Mouse (Mus musculus) CH12.LX (cell line): ENCODE measurements around the gene Rab44. TPM values are rescaled to one million over a fixed set of nuclear protein-coding genes. Genes with fewer than 3 reads are reported as not detected.

Experiments used
- DNase-seq: peaks from one replicate; pipeline ENCODE4 v3.0.0-alpha.2; 2013; ENCODE audit errors: extremely low read depth
- H3K27ac ChIP-seq: 2 replicates; pipeline ENCODE4 v1.5.1; 2012; ENCODE audit warnings: low read depth, mild to moderate bottlenecking, control low read depth, moderate library complexity; ENCODE audit not compliant: insufficient read depth
- H3K27me3 ChIP-seq: replicated peaks from 2 replicates; pipeline ENCODE3; 2012; ENCODE audit warnings: inconsistent platforms
- H3K36me3 ChIP-seq, 2 experiments: replicated peaks in 1 of 2; 2 replicates each; pipeline versions ENCODE3 to v1.6.1; 2012; ENCODE audit warnings: inconsistent platforms in 1 of 2, low read length in 1 of 2, mild to moderate bottlenecking in 1 of 2, mixed read lengths in 1 of 2, moderate library complexity in 1 of 2; ENCODE audit not compliant: control insufficient read depth in 1 of 2, insufficient read depth in 1 of 2
- H3K4me1 ChIP-seq, 2 experiments: 2 replicates each; pipeline ENCODE4 v1.6.1; 2012; ENCODE audit warnings: inconsistent platforms in 1 of 2, moderate library complexity in 1 of 2; ENCODE audit not compliant: insufficient read depth in 2 of 2, control insufficient read depth in 1 of 2
- H3K4me2 ChIP-seq: 2 replicates; pipeline ENCODE4 v1.6.1; 2012; ENCODE audit warnings: low read depth, mild to moderate bottlenecking, control low read depth; ENCODE audit not compliant: poor library complexity, insufficient read depth, severe bottlenecking
- H3K4me3 ChIP-seq, 3 experiments: fragments of 150-350 bp in 1 of 3; sonication (generic) in 1 of 3; replicated peaks in 1 of 3; 2 replicates each; pipeline versions ENCODE3 to v1.5.1; 2011 to 2012; ENCODE audit warnings: low read depth in 2 of 3, low read length in 2 of 3, mild to moderate bottlenecking in 2 of 3, moderate library complexity in 2 of 3, control low read depth in 1 of 3, improper control_type of control experiment in 1 of 3, inconsistent platforms in 1 of 3, mixed read lengths in 1 of 3; ENCODE audit not compliant: poor library complexity in 1 of 3
- H3K79me2 ChIP-seq: replicated peaks from 2 replicates; pipeline ENCODE4 v1.6.1; 2012; ENCODE audit warnings: mild to moderate bottlenecking, moderate library complexity; ENCODE audit not compliant: control insufficient read depth, poor library complexity, insufficient read depth, severe bottlenecking; ENCODE audit errors: extremely low read depth
- H3K9ac ChIP-seq: 2 replicates; pipeline ENCODE4 v1.6.1; 2012; ENCODE audit warnings: low read depth, mild to moderate bottlenecking, control low read depth, moderate library complexity; ENCODE audit not compliant: insufficient read depth
- H3K9me3 ChIP-seq: replicated peaks from 2 replicates; pipeline ENCODE3; 2012; ENCODE audit warnings: low read length, inconsistent platforms, mixed read lengths
- BHLHE40 ChIP-seq: IDR thresholded peaks from 2 replicates; pipeline ENCODE4 v1.6.1; 2011; ENCODE audit warnings: mild to moderate bottlenecking, low read depth, low read length, improper control_type of control experiment
- CHD1 ChIP-seq: IDR thresholded peaks from 2 replicates; pipeline ENCODE4 v1.6.1; 2012; ENCODE audit warnings: low read depth, low read length, improper control_type of control experiment, inconsistent platforms
- CHD2 ChIP-seq: IDR thresholded peaks from 2 replicates; pipeline ENCODE4 v1.6.1; 2011; ENCODE audit warnings: low read length, improper control_type of control experiment
- CTCF ChIP-seq, 2 experiments: IDR thresholded peaks in 1 of 2; conservative IDR thresholded peaks in 1 of 2; 2 replicates each; pipeline ENCODE4 v1.5.1; 2011 to 2012; ENCODE audit warnings: low read depth in 2 of 2, low read length in 2 of 2, improper control_type of control experiment in 1 of 2, inconsistent platforms in 1 of 2, mild to moderate bottlenecking in 1 of 2, moderate library complexity in 1 of 2
- E2F4 ChIP-seq: IDR thresholded peaks from 2 replicates; pipeline ENCODE4 v1.6.1; 2011; ENCODE audit warnings: low read depth, low read length, improper control_type of control experiment; ENCODE audit not compliant: insufficient replicate concordance
- ELF1 ChIP-seq: IDR thresholded peaks from 2 replicates; pipeline ENCODE4 v1.6.1; 2014; ENCODE audit warnings: low read depth, mild to moderate bottlenecking, inconsistent platforms, low read length, improper control_type of control experiment
- EP300 ChIP-seq: IDR thresholded peaks from 2 replicates; pipeline ENCODE4 v1.6.1; 2011; ENCODE audit warnings: low read length, improper control_type of control experiment
- ETS1 ChIP-seq: conservative IDR thresholded peaks from 2 replicates; pipeline ENCODE4 v1.6.1; 2012; ENCODE audit warnings: low read depth, mild to moderate bottlenecking, inconsistent platforms, low read length, improper control_type of control experiment, moderate library complexity
- GABPA ChIP-seq: IDR thresholded peaks from 2 replicates; pipeline ENCODE4 v1.6.1; 2012; ENCODE audit warnings: low read depth, low read length, improper control_type of control experiment, inconsistent platforms; ENCODE audit not compliant: insufficient replicate concordance
- HCFC1 ChIP-seq: IDR thresholded peaks from 2 replicates; pipeline ENCODE4 v1.6.1; 2012; ENCODE audit warnings: low read depth, mild to moderate bottlenecking, inconsistent platforms, low read length, improper control_type of control experiment
- IRF4 ChIP-seq: IDR thresholded peaks from 2 replicates; pipeline ENCODE4 v1.6.1; 2014; ENCODE audit warnings: low read depth, mild to moderate bottlenecking, inconsistent platforms, low read length, improper control_type of control experiment
- JUN ChIP-seq: IDR thresholded peaks from 2 replicates; pipeline ENCODE4 v1.6.1; 2011; ENCODE audit warnings: low read depth, mild to moderate bottlenecking, low read length, improper control_type of control experiment, moderate library complexity; ENCODE audit not compliant: insufficient read depth
- JUND ChIP-seq: conservative IDR thresholded peaks from 2 replicates; pipeline ENCODE4 v1.6.1; 2011; ENCODE audit warnings: low read depth, low read length, improper control_type of control experiment
- KAT2A ChIP-seq: IDR thresholded peaks from 2 replicates; pipeline ENCODE4 v1.6.1; 2012; ENCODE audit warnings: low read length, improper control_type of control experiment, inconsistent platforms; ENCODE audit not compliant: insufficient replicate concordance
- MAFK ChIP-seq: IDR thresholded peaks from 2 replicates; pipeline ENCODE4 v1.6.1; 2011; ENCODE audit warnings: low read length, improper control_type of control experiment; ENCODE audit not compliant: insufficient replicate concordance
- MAX ChIP-seq: IDR thresholded peaks from 2 replicates; pipeline ENCODE4 v1.6.1; 2011; ENCODE audit warnings: low read length, improper control_type of control experiment
- MAZ ChIP-seq: IDR thresholded peaks from 2 replicates; pipeline ENCODE4 v1.6.1; 2012; ENCODE audit warnings: low read depth, mild to moderate bottlenecking, inconsistent platforms, low read length, improper control_type of control experiment, moderate library complexity
- MEF2A ChIP-seq: IDR thresholded peaks from 2 replicates; pipeline ENCODE4 v1.6.1; 2014; ENCODE audit warnings: low read depth, mild to moderate bottlenecking, inconsistent platforms, low read length, improper control_type of control experiment, borderline replicate concordance
- MXI1 ChIP-seq: IDR thresholded peaks from 2 replicates; pipeline ENCODE4 v1.6.1; 2011; ENCODE audit warnings: mild to moderate bottlenecking, low read depth, low read length, improper control_type of control experiment
- MYC ChIP-seq: IDR thresholded peaks from 2 replicates; pipeline ENCODE4 v1.6.1; 2011; ENCODE audit warnings: low read depth, mild to moderate bottlenecking, improper control_type of control experiment, low read length
- NELFE ChIP-seq: IDR thresholded peaks from 2 replicates; pipeline ENCODE4 v1.6.1; 2011; ENCODE audit warnings: low read depth, low read length, improper control_type of control experiment
- NRF1 ChIP-seq: IDR thresholded peaks from 2 replicates; pipeline ENCODE4 v1.6.1; 2014; ENCODE audit warnings: low read depth, mild to moderate bottlenecking, inconsistent platforms, low read length, improper control_type of control experiment, moderate library complexity
- PAX5 ChIP-seq: IDR thresholded peaks from 2 replicates; pipeline ENCODE4 v1.6.1; 2012; ENCODE audit warnings: low read length, inconsistent platforms, mixed read lengths
- POLR2A ChIP-seq: IDR thresholded peaks from 2 replicates; pipeline ENCODE4 v1.6.1; 2011; ENCODE audit warnings: low read depth, mild to moderate bottlenecking, improper control_type of control experiment, low read length
- POLR2AphosphoS2 ChIP-seq: IDR thresholded peaks from 2 replicates; pipeline ENCODE4 v1.6.1; 2011; ENCODE audit warnings: low read depth, low read length, improper control_type of control experiment
- RAD21 ChIP-seq: IDR thresholded peaks from 2 replicates; pipeline ENCODE4 v1.6.1; 2011; ENCODE audit warnings: low read depth, mild to moderate bottlenecking, low read length, improper control_type of control experiment, moderate library complexity
- RCOR1 ChIP-seq: conservative IDR thresholded peaks from 2 replicates; pipeline ENCODE4 v1.6.1; 2012; ENCODE audit warnings: low read depth, mild to moderate bottlenecking, inconsistent platforms, low read length, improper control_type of control experiment
- SIN3A ChIP-seq: IDR thresholded peaks from 2 replicates; pipeline ENCODE4 v1.6.1; 2012; ENCODE audit warnings: low read length, improper control_type of control experiment, inconsistent platforms
- SMC3 ChIP-seq: IDR thresholded peaks from 2 replicates; pipeline ENCODE4 v1.6.1; 2011; ENCODE audit warnings: low read depth, low read length, improper control_type of control experiment
- TBP ChIP-seq: conservative IDR thresholded peaks from 2 replicates; pipeline ENCODE4 v1.6.1; 2011; ENCODE audit warnings: low read depth, low read length, improper control_type of control experiment
- TCF12 ChIP-seq: IDR thresholded peaks from 2 replicates; pipeline ENCODE4 v1.6.1; 2014; ENCODE audit warnings: low read depth, mild to moderate bottlenecking, inconsistent platforms, low read length, improper control_type of control experiment
- UBTF ChIP-seq: IDR thresholded peaks from 2 replicates; pipeline ENCODE4 v1.6.1; 2012; ENCODE audit warnings: low read depth, mild to moderate bottlenecking, inconsistent platforms, low read length, improper control_type of control experiment, moderate library complexity
- USF1 ChIP-seq: IDR thresholded peaks from 2 replicates; pipeline ENCODE4 v1.6.1; 2014; ENCODE audit warnings: low read depth, mild to moderate bottlenecking, inconsistent platforms, low read length, improper control_type of control experiment
- USF2 ChIP-seq: conservative IDR thresholded peaks from 2 replicates; pipeline ENCODE4 v1.6.1; 2011; ENCODE audit warnings: low read depth, low read length, improper control_type of control experiment
- ZC3H11A ChIP-seq: IDR thresholded peaks from 2 replicates; pipeline ENCODE4 v1.6.1; 2012; ENCODE audit warnings: low read depth, mild to moderate bottlenecking, inconsistent platforms, low read length, improper control_type of control experiment
- ZKSCAN1 ChIP-seq: IDR thresholded peaks from 2 replicates; pipeline ENCODE4 v1.6.1; 2012; ENCODE audit warnings: low read depth, inconsistent platforms, low read length, improper control_type of control experiment, borderline replicate concordance
- ZMIZ1 ChIP-seq: IDR thresholded peaks from 2 replicates; pipeline ENCODE4 v1.6.1; 2012; ENCODE audit warnings: low read depth, mild to moderate bottlenecking, inconsistent platforms, low read length, improper control_type of control experiment
- ZNF384 ChIP-seq: IDR thresholded peaks from 2 replicates; pipeline ENCODE4 v1.6.1; 2012; ENCODE audit warnings: low read depth, low read length, improper control_type of control experiment, inconsistent platforms
- dilution Hi-C: fragments of 300-500 bp; cut with MboI; formaldehyde crosslinking; loops from 2 replicates; pipeline ENCODE4 v1.14.3; 2020; ENCODE audit warnings: low sequenced_read_pairs; ENCODE audit not compliant: extremely low pct_unique_long_range_greater_than_20kb, extremely low pct_ligation_motif_present
- in situ Hi-C: fragments of 300-500 bp; cut with MboI; formaldehyde crosslinking; loops from 3 replicates; pipeline ENCODE4 v1.14.3; 2019; ENCODE audit warnings: low sequenced_read_pairs, low pct_ligation_motif_present, low pct_unique_long_range_greater_than_20kb, mixed read lengths
- polyA plus RNA-seq: library from polyadenylated mRNA; unstranded; fragments of >175 nt; gene quantifications from 2 replicates; pipeline ENCODE4 v1.2.1, GENCODE M21; 2012; ENCODE audit warnings: low read depth; ENCODE audit not compliant: insufficient read length
- total RNA-seq, 2 experiments: library from RNA; depleted of rRNA; stranded (reverse); fragments of 300-350 nt in 1 of 2; fragments of >200 nt in 1 of 2; gene quantifications; 2 replicates each; pipeline ENCODE4 v1.2.3; 2012 to 2014

Gene Rab44
- total and polyA plus RNA-seq, 3 experiments = 0.30 to 0.34 TPM; not detected in 1

- peak overlapping the region; percentile 36 to 49 (median 37) for H3K4me3 ChIP-seq
- dilution Hi-C loops (no loop called here), in situ Hi-C loops (no loop called here)
- no peaks in the 10 kb centered on the region for H3K36me3 ChIP-seq
- TF ChIP-seq USF1 (no peak), RCOR1 (no peak), MAX (no peak), HCFC1 (peak; percentile 21; the same call in 1 of the 2 replicates), GABPA (no peak), ZMIZ1 (no peak), MEF2A (peak; percentile 51), ZKSCAN1 (no peak), SIN3A (no peak), KAT2A (0 out of 2 replicates have a peak, but pooled peaks have one; percentile 25), NRF1 (no peak), ZNF384 (no peak), POLR2AphosphoS2 (no peak), IRF4 (peak; percentile 61; the same call in 1 of the 2 replicates), E2F4 (no peak), MAFK (no peak), EP300 (no peak; the same call in 1 of the 2 replicates), MYC (no peak), ELF1 (peak; percentile 54), MXI1 (no peak), ETS1 (peak; percentile 40), PAX5 (no peak), BHLHE40 (no peak), JUN (no peak), UBTF (no peak), ZC3H11A (no peak), POLR2A (no peak), CTCF (conservative IDR thresholded peaks at IDR 0.05 in 1 of 2, IDR thresholded peaks at IDR 0.05 in 1 of 2; ENCODE audit: low read depth in 2 of 2, low read length in 2 of 2) (no peak), SMC3 (no peak), TBP (0 out of 2 replicates have a peak, but pooled peaks have one; percentile 37), JUND (no peak), MAZ (peak; percentile 47; the same call in 1 of the 2 replicates), RAD21 (no peak), CHD2 (peak; percentile 52), USF2 (no peak), CHD1 (no peak), NELFE (no peak), TCF12 (peak; percentile 63; the same call in 1 of the 2 replicates)
- H3K9ac ChIP-seq = peak overlapping the region; percentile 41
- no peaks in the 10 kb centered on the region for H3K27me3 ChIP-seq
- peak overlapping the region; percentile 53 for H3K4me2 ChIP-seq
- DNase-seq = peak; percentile 74
- H3K4me1 ChIP-seq = peaks cover 30 to 73% of the 10 kb centered on the region in 2 experiments
- H3K79me2 ChIP-seq = no peaks in the 10 kb centered on the region
- no peaks in the 10 kb centered on the region for H3K9me3 ChIP-seq
- peak overlapping the region; percentile 96 for H3K27ac ChIP-seq
These were observed 58.1 kb downstream of the Rab44 start for GRCm38 (mm10) chr17:29172062-29172461.
